Mouse (Mus musculus) lung, embryonic 16.5 days (tissue): ENCODE data around the gene Ppil6. TPM values are rescaled to one million over a fixed set of nuclear protein-coding genes. Genes with fewer than 3 reads are reported as not detected.

Experiments used
- ATAC-seq: fragments of 200-750 bp; cut with Nextera tagmentation; 2 replicates; pipeline ENCODE4 v1.8.0; 2017; ENCODE audit warnings: low read depth, mild to moderate bottlenecking, moderate library complexity
- H3K27ac ChIP-seq: fragments of 300-500 bp; sonication (generic); 2 replicates; pipeline ENCODE4 v1.5.1; 2014; ENCODE audit warnings: mild to moderate bottlenecking, control low read depth, low read length
- H3K27me3 ChIP-seq: fragments of 300-500 bp; sonication (generic); 2 replicates; pipeline ENCODE4 v1.6.1; 2014; ENCODE audit warnings: low read depth, low read length, mixed read lengths; ENCODE audit not compliant: control insufficient read depth, insufficient read depth
- H3K36me3 ChIP-seq: fragments of 300-500 bp; sonication (generic); 2 replicates; pipeline ENCODE4 v1.6.1; 2014; ENCODE audit warnings: low read length; ENCODE audit not compliant: control insufficient read depth, insufficient read depth
- H3K4me1 ChIP-seq: fragments of 300-500 bp; sonication (generic); replicated peaks from 2 replicates; pipeline ENCODE4 v1.6.1; 2014; ENCODE audit warnings: low read length, mixed read lengths; ENCODE audit not compliant: control insufficient read depth, insufficient read depth
- H3K4me2 ChIP-seq: fragments of 300-500 bp; sonication (generic); 2 replicates; pipeline ENCODE4 v1.6.1; 2014; ENCODE audit warnings: low read depth, low read length, control low read depth
- H3K4me3 ChIP-seq: fragments of 300-500 bp; sonication (generic); 2 replicates; pipeline ENCODE4 v1.5.1; 2014; ENCODE audit warnings: mild to moderate bottlenecking, low read length, control low read depth
- H3K9ac ChIP-seq: fragments of 300-500 bp; sonication (generic); 2 replicates; pipeline ENCODE4 v1.6.1; 2014; ENCODE audit warnings: low read length, control low read depth
- H3K9me3 ChIP-seq: fragments of 300-500 bp; sonication (generic); 2 replicates; pipeline ENCODE4 v1.6.1; 2016; ENCODE audit warnings: low read length; ENCODE audit not compliant: control insufficient read depth
- WGBS: fragments of 180-500 bp; shearing (Covaris S2); extraction: QIAGEN DNeasy Blood & Tissue Kit; methylation state at CpG from one replicate; pipeline ENCODE4 v1.1.7; 2014; 5-methylcytosine and 5-hydroxymethylcytosine counted together
- polyA plus RNA-seq: library from polyadenylated mRNA; unstranded; fragments of >200 nt; fragmentation: Nextera tagmentation; extraction: Ambion mirVana; gene quantifications from 2 replicates; pipeline ENCODE4 v1.2.1, GENCODE M21; 2015

Ppil6 gene
- polyA plus RNA-seq, 1 experiment from 2014 or later = 4.0 TPM

GRCm38 (mm10) chr10:41537226-41537982 is 47.2 kb downstream of the Ppil6 start:
- Histone ChIP-seq H3K36me3 (peaks cover 13% of the 10 kb centered on the region), H3K4me1 (no peaks in the 10 kb centered on the region), H3K4me3 (no peak overlapping the region), H3K4me2 (no peak overlapping the region), H3K27me3 (no peaks in the 10 kb centered on the region), H3K27ac (no peak overlapping the region), H3K9me3 (no peaks in the 10 kb centered on the region), H3K9ac (no peak overlapping the region)
- WGBS = 92% methylated on average over 4 of the region's 4 CpGs
- ATAC-seq = no peak

DNA sequence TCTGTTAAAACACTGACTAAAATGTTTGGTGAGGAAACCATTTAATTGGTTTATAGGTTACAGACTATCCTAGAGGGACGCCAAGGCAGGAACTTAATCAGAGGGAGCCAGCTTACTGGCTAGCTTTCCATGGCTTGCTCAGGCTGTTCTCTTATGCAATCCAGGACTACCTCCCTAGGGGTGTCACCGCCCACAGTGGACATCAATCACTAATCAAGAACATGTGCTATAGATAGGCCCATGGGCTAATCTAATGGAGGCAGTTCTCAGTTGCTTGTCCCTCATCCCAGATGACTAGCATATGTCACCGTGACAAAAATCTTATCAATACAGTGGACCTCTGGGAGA is 47.7 kb downstream of the Ppil6 start:
- WGBS = 84% methylated on average over 3 of the region's 3 CpGs

DNA sequence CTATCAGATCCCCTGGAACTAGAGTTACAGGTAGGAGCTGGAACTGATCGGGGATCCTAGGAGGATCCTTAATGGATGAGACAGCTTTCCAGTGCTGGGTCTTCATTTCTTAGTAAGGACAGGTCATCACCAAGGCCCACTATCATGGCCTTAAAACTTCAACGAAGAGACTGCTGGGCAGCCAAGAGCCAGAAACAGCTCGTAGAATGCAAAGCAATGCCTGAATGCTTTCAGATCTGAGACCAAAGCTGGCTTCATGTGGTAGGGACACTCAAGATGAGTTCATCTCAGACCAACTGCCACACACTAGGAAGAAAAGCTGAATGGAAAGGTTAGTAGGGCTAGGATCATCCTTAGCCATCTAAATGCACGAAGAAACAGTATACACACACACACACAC is 48.7 kb downstream of the Ppil6 start:
- no peak overlapping the region for H3K9ac ChIP-seq
- no peak overlapping the region for H3K27ac ChIP-seq
- H3K36me3 ChIP-seq = peaks cover 3% of the 10 kb centered on the region; the same call in 1 of the 2 replicates
- no peaks in the 10 kb centered on the region for H3K4me1 ChIP-seq
- no peak for ATAC-seq
- no peaks in the 10 kb centered on the region for H3K9me3 ChIP-seq
- no peak overlapping the region for H3K4me2 ChIP-seq
- no peak overlapping the region for H3K4me3 ChIP-seq
- no peaks in the 10 kb centered on the region for H3K27me3 ChIP-seq
- WGBS = 91% methylated on average over 4 of the region's 4 CpGs

More for the DNA sequence above, 47.7 kb downstream of the Ppil6 start:
- H3K9ac ChIP-seq = no peak overlapping the region
- no peak overlapping the region for H3K4me2 ChIP-seq
- H3K9me3 ChIP-seq = no peaks in the 10 kb centered on the region
- H3K4me1 ChIP-seq = no peaks in the 10 kb centered on the region
- H3K27me3 ChIP-seq = no peaks in the 10 kb centered on the region
- no peak for ATAC-seq
- H3K36me3 ChIP-seq = peaks cover 8% of the 10 kb centered on the region
- H3K27ac ChIP-seq = no peak overlapping the region
- H3K4me3 ChIP-seq = no peak overlapping the region

DNA sequence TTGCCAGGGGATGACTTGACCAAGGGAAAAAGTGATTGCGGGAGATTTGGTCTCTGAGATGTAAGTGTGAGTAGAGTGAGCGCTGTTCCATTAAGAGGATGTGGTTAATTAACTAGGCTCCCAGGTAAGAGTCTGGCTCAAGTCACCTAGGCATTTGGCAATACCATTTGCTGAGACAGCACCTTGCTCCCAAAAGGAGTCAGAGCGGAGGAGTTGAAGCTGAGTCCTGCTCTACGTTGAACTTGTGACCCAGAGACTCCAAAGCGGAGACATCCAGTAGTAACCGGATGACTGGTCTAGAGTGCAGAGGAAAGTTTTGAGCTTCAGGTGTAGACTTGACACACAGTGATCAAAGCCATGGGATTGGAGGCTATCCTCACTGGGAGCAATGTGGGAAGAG is 51.8 kb downstream of the Ppil6 start:
- WGBS = 95% methylated on average over 6 of the region's 6 CpGs
- H3K9me3 ChIP-seq = no peaks in the 10 kb centered on the region
- no peak for ATAC-seq

DNA sequence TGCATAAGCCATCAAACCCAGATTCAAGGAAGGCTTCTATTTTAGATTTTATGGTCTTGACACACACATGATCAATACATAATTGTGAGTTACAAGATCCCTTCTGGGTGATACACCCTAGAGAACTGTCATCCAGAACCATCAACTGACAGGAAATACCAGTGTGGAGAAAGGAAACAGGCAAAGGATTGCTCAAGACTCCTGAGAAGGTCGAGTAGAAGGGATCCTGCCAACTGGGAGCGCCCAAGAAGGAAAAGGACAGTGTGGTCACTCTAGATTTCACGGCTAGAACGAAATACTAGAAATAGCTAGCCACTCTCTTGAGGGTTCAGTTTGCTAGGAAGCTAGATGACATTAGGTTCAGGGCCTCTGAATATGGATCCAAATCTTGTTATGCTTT is 53.2 kb downstream of the Ppil6 start:
- no peaks in the 10 kb centered on the region for H3K9me3 ChIP-seq
- peaks cover 7% of the 10 kb centered on the region; the same call in 1 of the 2 replicates for H3K4me1 ChIP-seq
- WGBS = 77% methylated on average over 4 of the region's 4 CpGs
- ATAC-seq = no peak
- no peak overlapping the region for H3K4me2 ChIP-seq
- no peak overlapping the region for H3K27ac ChIP-seq
- H3K36me3 ChIP-seq = no peaks in the 10 kb centered on the region
- H3K9ac ChIP-seq = no peak overlapping the region
- H3K4me3 ChIP-seq = no peak overlapping the region
- no peaks in the 10 kb centered on the region for H3K27me3 ChIP-seq

More for the DNA sequence above, 51.8 kb downstream of the Ppil6 start:
- Histone ChIP-seq H3K4me2 (no peak overlapping the region), H3K36me3 (no peaks in the 10 kb centered on the region), H3K27me3 (no peaks in the 10 kb centered on the region), H3K4me3 (no peak overlapping the region), H3K27ac (no peak overlapping the region), H3K4me1 (peaks cover 7% of the 10 kb centered on the region; the same call in 1 of the 2 replicates), H3K9ac (no peak overlapping the region)

DNA sequence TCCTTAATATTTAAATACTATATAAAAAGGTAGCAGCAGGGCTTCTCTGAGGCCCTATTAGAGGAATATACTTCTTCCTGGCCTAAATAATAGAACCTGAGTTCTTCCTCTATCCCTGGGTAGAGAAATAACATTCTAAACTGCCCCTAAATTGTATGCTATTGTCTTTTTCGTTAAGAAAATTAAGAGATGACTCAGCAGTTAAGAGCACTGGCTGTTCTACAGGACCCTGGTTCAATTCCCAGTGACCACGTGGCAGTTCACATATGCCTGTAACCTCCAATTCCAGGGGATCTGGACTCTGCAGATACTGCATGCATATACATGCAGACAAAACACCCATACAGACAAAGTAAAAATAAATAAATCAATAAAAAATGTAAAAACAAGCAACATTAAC is 53.6 kb downstream of the Ppil6 start:
- no peak for ATAC-seq
- Histone ChIP-seq H3K4me1 (peaks cover 7% of the 10 kb centered on the region; the same call in 1 of the 2 replicates), H3K4me3 (no peak overlapping the region), H3K4me2 (no peak overlapping the region), H3K9ac (no peak overlapping the region), H3K9me3 (no peaks in the 10 kb centered on the region), H3K27ac (no peak overlapping the region), H3K27me3 (no peaks in the 10 kb centered on the region), H3K36me3 (no peaks in the 10 kb centered on the region)
- 64% methylated on average over 2 of the region's 2 CpGs for WGBS

- no peak for ATAC-seq
- WGBS = 5% methylated on average over 7 of the region's 7 CpGs
- H3K27me3 ChIP-seq = no peaks in the 10 kb centered on the region
- no peak overlapping the region for H3K9ac ChIP-seq
- H3K4me2 ChIP-seq = no peak overlapping the region
- no peak overlapping the region for H3K4me3 ChIP-seq
- H3K4me1 ChIP-seq = peaks cover 7% of the 10 kb centered on the region; the same call in 1 of the 2 replicates
- no peak overlapping the region for H3K27ac ChIP-seq
- peaks cover 4% of the 10 kb centered on the region for H3K9me3 ChIP-seq
- no peaks in the 10 kb centered on the region for H3K36me3 ChIP-seq
Observed at GRCm38 (mm10) chr10:41544481-41545190, 54.4 kb downstream of the Ppil6 start.

DNA sequence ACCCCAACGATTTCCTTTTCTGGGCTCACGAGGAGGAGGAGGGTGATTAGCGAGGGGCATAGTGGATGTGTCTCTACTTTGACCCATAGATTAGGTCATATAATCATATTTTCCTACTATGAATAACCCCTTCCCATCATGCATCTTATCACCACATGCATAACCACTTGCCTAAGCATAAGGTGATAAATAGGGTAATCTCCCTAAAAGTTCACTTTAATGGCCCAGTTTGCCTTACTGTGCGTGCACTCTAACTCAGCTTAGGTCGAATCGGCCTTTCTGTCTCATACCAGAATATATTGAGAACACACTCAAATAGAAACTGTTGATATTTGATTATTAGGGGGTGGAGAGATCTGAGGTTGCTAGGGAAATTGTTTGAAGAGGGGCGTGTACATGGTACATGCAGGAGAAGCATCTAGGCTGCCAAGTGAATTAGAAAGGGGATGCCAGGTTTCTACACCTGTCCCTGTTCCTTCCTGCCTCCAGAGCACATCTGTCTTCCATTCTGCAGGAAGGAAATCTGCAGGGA is 55.1 kb downstream of the Ppil6 start:
- 44% methylated on average over 7 of the region's 7 CpGs for WGBS
- peaks cover 4% of the 10 kb centered on the region for H3K9me3 ChIP-seq
- H3K36me3 ChIP-seq = no peaks in the 10 kb centered on the region
- no peaks in the 10 kb centered on the region for H3K27me3 ChIP-seq
- H3K27ac ChIP-seq = no peak overlapping the region
- H3K9ac ChIP-seq = no peak overlapping the region
- H3K4me3 ChIP-seq = no peak overlapping the region
- no peak for ATAC-seq
- peaks cover 7% of the 10 kb centered on the region; the same call in 1 of the 2 replicates for H3K4me1 ChIP-seq
- H3K4me2 ChIP-seq = no peak overlapping the region

DNA sequence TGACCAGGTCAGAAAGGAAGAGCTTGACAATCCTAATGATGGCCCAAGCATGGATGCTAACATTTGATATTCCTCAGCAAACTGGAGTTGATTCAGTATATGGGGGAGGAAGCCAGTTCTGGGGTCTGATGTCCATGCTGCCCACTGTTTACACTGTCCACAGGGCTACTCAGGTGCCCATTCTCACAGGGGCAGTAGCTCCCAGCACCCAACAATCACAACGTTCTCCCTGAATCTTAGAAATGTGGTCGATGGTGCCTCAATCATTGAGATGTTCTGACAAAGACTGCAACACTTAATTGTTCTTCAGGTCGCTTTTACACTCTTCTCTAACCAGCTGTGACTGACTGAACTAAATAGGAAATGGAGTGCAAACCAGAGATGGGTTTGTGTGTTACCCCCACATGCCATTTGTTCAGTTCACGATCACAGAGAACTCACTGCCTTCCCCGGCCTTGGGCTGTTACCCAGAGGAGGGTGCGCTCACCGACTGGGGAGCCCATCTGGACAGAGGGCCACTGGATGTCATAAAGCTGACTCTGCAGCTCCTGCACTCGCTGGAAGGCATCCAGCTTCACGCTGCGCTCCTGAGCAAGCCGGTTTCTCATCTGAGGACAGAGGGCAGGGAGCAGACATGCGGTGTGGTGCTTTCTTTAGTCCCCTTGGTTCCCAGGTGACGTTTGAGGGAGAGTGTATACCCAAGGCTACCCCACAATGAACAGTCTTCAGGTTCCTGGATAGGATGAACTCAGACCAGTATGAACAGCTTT is 56.3 kb downstream of the Ppil6 start:
- Histone ChIP-seq H3K27me3 (no peaks in the 10 kb centered on the region), H3K4me3 (no peak overlapping the region), H3K9me3 (peaks cover 4% of the 10 kb centered on the region), H3K9ac (no peak overlapping the region), H3K36me3 (no peaks in the 10 kb centered on the region), H3K27ac (no peak overlapping the region), H3K4me1 (peaks cover 7% of the 10 kb centered on the region; the same call in 1 of the 2 replicates), H3K4me2 (no peak overlapping the region)
- 56% methylated on average over 13 of the region's 13 CpGs for WGBS
- ATAC-seq = no peak
